Mouse (Mus musculus) MEL-GATA-1-ER (cell line): ENCODE measurements around the gene Frmpd1.

ENCODE experiments used
- DNase-seq: peaks from one replicate; pipeline ENCODE4 v3.0.0-alpha.2; 2012; ENCODE audit warnings: low read depth; ENCODE audit errors: extremely low read depth

Frmpd1 gene

DNA sequence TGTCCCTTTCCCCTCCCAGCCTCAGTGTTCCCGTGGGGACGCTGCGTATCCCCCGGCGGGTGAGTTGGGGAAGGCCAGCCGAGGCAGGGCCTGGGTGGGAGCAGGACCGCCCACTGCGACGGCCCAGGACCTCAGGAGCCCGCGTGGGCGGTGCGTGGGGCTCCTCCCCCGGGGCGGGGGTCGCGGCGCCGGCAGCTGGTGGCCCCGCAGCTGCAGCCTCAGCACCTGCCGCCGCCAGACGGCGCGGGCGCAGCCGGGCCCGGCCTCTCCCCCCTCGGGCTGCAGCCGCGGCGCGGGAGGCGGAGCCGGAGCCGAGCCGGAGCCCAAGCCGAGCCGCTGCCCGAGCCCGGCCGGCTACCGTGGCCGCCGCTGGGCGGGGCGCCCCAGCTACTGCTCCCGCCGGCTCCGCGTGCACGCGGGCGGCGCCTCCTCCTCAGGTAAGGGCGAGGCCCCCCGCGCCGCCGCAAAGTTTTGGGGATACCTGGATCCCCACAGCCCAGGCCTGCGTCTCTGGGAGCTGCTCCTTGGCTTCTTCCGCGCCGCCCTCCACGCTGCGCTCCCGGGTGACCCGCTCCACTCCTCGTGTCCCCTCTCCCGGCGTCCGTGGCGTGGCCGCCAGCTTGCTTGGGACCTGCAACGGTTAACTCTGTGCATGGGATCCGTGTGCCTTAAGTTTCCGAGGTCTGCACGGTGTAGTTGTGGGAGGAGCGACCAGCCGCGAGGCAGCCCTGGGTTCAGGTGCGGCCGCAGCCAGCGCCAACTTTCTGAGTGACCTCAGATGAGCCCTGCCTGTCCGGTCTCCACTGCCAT lies at the start of gene Frmpd1:
Gene Frmpd1, plus strand, starts transcription at position 355 of the 810 bp plus-strand sequence.
- no peak for DNase-seq

DNA sequence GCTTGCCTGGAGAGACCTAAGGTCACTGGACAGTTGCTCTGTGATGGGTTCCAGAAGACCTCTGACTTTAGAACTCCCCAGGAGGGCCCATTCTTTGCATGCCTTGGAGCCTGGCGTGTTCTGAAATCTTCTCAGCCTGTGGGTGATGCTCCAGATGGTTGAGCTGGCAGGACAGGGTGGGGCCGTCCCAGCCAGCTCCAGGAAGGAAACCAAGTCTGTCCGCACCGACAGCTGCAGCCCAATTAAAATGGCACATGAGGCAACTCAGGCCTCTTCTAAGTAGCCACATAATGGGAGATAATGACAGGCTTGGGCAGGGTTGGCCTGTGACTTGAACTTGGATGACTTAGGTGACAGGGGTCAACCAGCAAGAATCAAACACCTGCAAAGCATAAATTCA lies 47.0 kb upstream of the Frmpd1 start:
- DNase-seq = no peak

DNA sequence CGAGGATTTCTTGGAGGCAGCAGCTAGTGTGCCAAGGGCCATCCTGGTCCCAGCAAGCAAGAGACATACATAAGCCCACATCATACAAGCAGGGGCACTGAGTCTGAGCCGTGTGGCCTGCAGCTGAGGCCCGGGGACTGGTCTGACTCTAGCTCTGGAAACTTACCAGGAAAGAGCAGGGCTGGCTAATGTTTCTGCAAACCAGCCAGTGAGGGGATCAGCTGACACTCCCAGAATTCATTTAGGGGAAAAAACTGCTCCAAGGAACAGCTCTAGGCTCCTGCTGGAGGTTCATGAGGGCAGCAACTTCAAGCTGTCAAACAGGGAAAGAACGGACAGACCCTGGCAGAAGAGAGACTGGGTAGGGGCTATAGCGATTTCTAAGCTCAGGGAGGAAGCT lies 42.8 kb upstream of the Frmpd1 start:
- no peak for DNase-seq

DNA sequence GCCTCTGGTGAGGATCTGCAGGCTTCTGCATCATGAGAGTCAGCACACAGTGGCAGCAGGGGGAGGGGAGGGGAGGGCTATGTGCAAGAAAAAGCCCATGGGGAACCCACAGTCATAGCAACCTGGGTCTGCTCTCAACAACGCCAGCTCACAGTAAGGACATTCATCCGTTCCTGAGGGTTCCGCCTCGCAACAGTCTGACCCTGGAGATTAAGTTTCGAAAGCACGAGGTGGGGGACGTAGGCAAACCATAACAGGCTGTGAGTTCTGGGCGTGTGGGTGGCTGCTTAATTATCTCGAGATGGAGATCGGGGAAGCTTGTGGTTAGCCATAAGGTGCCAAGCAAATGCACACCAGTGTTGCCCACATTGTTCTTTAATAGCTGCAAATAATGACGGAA lies 42.3 kb upstream of the Frmpd1 start:
- no peak for DNase-seq

DNA sequence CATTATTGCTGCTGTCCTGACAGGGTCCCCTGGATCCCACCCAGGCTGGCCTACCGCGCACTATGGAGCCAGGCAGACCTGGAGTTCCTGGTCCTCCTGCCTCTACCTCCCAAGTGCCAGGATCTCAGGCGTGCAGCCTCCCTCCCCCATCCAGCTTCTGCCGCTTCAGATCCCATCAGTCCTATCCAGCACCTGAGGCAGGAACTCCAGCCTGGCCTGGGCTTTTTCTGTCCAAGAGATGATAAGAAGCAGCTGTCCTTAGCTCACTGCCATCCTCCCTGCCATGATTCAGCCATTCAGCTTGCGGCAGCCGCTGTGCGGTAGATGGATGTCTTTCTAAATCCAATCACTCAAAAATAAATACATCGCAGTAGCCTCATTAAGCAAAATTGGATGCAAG lies 41.7 kb upstream of the Frmpd1 start:
- no peak for DNase-seq

DNA sequence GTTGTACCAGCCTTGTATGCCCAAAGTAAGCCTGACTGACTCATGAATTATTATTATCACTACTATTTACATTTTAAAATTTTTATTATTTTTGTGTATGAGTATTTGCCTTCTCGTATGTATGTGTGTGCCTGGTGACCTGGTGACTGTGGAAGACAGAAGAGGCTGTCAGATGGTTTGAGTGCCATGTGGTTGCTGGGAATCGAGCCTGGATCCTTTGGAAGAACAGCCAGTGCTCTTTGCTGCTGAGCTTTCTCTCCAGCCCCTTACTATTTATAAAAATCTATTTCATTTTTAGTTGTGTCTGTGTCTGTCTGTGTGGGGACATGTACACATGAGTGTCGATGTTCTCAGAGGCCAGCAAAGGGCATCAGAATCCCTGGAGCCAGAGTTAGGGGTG lies 28.2 kb upstream of the Frmpd1 start:
- DNase-seq = no peak

DNA sequence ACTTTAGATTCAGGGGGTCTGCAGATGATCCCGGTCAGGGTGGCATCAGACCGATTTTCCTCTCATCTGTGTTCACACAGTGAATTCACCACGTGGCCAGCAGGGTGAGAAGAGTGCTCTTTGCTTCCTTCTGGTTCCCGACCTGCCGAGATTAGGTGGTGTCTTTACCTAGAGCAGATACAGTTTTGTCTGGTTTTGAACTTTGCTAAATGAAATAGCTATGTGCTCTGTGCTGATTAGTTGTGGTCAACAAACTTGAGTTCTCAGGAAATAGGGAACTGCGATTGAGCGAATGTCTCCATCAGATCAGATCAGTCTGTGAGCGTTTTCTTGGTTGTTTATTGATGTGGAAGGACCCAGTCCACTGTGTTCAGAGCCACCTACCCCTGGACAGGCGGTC lies 26.1 kb upstream of the Frmpd1 start:
- DNase-seq = peak; percentile 56

DNA sequence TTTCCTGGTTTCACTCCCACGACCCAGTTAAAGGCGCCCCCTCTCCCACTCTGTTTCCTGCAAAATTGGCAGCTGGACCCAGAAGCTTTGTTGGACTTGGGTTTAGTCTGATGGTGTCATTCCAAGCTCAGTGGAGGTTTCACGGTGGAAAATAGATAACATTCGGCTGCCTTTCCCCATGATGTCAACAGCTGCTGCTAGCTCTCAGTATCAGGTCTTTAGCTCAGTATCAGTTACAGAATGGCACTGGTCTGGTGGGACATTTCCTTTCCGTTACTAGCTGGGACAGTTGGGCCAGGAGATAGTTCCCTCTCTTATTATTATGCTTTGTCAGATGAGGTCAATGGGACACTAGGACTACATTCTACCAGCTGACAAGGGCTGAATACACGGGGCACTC lies 23.9 kb upstream of the Frmpd1 start:
- DNase-seq = peak; percentile 40

DNA sequence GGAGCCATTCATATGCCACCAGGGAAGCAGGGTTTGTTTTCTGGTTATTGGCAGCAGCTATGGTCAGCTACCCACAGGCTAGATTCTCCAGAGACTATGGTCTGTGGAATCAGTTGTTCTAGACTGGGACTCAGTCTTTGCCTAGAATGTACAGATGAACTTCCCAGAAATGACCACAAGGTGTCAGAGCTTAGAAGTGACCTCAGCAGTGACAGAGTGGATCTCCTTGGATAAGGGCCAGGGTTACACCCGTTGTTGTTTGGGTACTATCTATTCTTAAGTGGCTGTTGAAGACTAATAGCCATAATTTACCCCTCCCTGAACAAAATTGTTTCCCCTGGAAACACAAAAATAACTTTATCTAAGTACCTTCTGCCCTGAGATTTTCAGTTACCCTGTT lies 21.0 kb upstream of the Frmpd1 start:
- no peak for DNase-seq

DNA sequence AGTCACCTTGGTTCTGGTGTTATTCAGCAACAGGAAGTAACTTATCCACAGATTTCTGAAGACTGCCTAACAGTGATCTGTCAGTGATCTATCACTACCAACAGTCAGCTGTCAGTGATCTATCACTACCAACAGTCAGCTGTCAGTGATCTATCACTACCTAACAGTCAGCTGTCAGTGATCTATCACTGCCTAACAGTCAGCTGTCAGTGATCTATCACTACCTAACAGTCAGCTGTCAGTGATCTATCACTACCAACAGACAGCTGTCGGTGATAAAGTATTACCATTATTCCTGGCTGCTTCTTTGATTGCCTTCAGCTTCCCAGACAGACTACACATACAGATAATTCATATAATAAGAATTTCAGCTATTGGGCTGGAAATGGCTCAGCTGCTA lies 19.2 kb upstream of the Frmpd1 start:
- no peak for DNase-seq

DNA sequence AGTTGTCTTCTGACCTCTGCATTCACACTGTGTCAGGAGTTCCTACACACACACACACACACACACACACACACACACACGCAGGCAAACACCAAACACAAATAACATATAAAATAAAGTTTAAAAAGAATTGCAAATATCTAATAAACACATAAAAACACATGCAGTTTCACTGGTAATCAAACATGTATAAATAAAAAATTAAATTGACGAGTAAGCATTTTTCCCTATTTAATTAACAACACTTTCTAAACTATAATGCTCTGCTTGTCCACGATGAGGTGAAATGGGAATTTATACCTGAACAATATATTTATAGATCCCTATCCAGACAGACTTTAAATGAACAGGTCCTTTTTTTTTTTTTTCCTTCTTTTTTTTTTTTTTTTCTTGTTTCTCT lies 18.7 kb upstream of the Frmpd1 start:
- DNase-seq = no peak

DNA sequence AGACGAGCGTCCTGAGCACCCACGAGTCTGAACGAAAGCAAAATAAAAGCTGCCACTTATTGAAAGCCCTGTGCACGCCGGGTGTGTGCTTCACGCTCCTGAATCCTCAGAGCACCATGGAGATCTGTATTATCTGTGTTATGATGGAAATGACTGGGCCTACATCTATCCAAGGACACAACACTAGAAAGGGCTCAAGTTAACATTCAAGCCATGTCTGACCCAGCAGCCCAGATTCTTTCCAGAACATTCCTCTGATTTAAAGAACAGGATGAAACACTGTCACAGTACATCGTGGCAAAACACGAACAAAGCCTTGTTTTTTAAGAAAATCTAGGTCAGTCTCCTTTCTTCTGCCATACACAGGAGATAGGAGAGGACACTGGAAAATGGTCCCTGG lies 13.3 kb upstream of the Frmpd1 start:
- DNase-seq = no peak

DNA sequence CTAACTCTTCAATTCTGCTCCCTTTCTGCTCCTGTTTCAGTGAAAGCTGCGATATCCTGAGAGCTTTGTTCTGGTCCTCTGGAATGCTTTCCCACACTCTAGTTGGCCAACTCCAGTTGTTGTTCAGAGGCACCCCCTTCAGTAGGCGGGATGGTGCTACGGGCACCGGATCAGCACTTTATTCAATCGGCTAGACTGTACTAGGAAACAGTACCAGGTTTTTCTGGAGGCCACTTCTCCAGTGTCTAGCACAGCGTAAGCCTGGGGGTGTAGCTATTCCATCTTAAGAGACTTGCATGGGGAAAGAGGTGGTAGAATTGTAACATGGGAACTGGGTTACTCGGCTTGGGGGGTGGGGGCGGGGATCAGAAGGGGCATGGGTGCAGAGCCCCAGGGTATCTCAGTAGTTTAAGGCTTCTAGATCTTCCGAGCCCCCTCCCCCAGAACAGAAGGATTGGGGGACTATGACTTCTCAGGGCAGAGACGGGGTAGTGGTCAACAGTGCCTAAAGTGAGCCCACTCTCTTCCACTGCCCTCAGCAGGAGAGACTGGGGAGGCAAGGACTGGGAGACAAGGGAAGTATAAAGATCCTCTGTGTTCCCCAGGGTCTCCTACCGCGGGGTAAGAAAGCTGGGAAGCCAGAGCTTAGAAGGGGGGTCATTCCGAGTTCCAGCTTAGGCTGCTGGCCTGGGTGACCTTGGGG lies 706 bp upstream of the Frmpd1 start:
- no peak for DNase-seq

DNA sequence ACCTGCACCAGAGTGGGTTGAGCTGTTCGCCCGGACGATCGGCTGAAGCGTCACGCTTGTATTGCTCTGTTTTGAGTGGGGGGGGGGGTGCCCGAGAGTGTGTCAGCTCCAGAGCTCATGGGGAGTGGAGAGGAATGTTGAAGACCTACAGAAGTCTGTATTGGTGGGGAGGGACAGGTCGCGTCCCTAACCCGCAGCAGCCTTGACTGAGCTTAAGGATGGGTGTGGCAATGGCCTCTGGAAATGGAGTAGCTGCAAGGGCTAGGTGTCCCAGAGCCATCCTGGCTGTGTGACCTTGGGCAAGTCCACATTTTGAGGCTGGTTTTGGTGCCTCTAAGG lies 625 bp downstream of the Frmpd1 start:
- DNase-seq = no peak

DNA sequence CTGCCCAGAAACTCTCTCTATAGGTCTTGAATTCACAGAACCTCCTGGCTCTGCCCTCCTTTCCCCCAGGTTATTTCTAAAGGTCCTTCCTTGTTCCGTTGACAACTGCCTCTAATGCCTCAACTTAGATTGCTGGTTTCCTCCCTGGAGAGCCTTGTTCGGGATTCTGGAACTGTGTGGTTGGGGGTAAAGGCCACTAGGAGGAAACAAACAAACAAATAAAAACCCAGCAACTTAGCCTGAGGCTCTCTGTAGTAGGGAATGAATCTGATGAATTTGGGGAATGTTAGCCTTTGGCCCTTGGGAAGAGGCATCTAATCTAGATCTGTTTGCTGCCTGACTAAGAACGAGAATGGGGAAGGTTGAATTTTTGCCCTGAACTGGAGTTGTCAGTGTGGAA lies 13.6 kb downstream of the Frmpd1 start:
- no peak for DNase-seq

DNA sequence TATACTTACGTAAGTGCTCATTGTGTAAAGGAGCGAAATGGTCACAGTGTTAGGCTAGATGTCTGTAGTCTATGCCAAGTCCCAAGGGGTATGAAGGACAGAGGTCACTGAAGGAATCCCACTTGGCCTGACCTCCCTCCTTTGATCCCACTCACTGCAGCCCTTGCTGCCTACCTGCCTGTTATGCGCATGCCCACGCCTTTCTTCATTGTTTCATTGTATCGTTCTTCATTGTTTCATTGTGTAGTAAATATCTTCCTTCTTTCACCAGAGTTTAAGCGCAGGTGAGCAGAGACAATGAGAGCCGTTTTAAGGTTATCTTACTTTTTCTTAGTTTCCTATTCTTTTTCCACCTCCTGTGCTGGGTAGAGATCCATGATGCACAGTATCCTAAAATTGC lies 18.6 kb downstream of the Frmpd1 start:
- DNase-seq = no peak

DNA sequence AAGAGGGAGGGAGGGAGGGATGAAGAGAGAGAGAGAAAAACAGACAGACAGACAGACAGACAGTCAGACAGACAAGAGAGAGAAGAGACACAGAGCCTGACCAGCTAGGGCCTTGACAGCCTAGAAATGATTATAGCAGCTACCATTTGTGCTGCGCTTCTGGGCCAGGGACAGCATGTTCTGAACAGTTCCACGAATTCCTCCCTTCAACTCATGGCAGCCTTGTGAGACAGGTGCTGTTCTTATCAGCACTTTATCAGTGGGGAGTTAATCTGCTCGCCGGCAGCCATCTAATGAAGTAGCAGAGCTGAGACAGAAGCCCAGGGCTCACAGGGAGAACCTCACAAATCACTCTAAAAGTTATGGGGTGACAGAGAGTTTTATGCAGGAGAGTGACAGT lies 22.8 kb downstream of the Frmpd1 start:
- no peak for DNase-seq

DNA sequence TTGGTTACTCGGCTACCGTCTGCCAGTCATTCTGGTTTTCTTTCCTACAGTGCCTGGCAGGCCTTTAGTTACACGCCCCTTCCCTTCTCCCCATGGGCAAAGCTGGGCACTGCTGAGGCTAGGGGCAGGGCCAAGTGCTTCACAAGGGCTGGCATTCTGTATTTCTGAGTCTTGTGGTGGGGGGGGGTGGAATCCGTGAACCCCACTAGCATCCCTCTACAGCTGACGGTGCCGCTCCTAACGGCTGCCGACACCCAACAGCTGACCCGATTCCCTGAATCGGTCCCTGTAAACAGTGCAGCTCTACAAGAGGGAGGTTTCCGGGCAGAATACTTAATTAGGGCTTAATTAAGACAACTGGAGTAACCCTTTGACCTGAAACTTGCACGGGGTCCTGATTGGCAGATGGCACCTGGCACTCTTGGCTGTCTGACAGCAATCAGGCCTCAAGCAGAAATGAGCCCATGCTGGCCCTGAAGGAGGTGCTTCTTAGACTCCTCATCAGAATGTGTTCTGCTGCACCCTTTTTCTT lies 24.2 kb downstream of the Frmpd1 start:
- no peak for DNase-seq

DNA sequence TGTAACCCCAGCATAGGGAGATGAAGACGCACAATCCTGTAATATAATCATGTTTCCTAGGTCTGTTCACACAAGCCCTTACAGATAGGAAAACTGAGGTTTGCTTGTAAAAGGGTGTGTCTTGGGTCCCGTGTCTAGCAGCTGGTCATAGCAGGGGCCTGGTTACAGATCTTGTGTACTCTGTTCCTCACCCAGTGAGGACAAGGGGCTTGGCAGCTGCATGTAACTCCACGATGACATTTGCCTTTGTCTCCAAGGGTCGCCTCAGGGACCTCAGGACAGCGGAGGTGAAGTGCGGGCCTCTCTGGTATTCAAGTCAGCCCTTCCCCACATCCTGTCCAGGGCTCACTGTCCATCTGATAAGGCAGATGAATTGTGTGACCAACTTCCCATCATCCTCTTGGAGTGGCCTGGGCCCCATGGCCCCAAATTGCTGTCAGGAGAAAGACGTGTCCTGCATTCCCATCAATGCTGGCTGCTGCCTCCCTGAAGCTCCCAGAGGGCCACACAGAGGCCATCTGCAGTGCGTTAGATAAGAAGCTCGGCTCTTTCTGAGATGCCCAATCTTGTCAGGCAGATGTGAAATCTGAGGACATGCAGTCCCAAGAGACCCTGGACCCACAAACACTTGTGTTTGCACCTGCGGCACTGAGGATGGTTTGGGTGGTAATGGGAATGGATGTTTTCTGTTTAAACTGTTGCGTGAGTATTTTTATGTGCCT lies 27.8 kb downstream of the Frmpd1 start:
- no peak for DNase-seq

DNA sequence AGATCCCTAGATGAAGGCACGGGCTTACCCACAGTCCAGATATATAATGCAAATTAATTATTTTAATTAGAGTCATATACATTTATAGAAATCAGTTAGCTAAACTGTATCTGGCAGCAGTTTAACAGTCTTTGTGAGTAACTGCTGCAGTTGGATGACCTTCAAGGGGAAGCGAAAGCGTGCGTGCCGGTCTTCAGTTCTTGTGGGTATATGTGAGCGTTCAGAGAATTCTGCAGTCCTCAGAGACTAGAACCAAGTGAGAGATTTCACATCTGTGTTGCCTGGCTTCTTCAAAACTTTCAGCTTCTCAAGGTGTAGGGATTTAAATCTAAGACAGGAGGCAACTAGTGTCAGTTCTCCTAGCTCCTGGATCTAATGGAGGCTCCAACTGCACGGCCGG lies 35.3 kb downstream of the Frmpd1 start:
- DNase-seq = no peak

DNA sequence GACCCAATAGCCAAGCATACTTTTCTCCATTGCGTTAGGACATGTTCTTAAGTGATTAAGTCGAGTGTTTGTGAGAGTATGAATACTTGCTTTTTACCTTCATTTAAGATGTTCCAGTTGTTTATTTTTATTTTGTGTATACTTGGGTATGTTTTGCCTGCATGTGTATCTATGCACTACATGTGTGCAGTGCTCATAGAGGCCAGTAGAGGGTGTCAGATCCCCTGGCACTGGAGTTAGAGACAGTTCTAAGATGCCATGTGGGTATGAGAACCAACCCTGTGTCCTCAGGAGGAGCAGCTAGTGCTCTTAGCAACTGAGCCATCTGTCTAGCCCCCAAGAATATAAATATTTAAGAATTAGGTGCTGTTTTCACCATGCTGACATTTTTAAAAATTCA lies 37.7 kb downstream of the Frmpd1 start:
- DNase-seq = no peak

DNA sequence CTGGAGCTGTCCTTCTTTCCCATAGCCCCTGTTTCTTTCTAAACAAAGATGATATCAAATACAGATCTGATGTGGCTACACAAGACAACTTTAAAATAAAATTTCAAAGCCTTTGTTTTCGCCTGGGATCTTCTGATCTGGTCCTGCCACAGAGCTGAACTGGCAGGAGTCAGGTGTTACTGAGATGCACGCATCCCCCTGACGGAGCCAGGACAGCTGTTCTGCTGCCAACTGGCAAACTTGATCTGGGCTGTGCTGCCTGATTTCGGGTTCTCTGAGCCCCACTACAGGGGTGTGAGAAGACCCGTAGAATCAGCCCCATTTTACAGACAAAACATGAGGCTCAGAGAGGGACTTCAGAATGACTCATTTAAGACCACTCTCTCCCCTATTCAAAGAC lies 45.6 kb downstream of the Frmpd1 start:
- DNase-seq = no peak
